Mouse (Mus musculus): ENCODE results near the gene Uba6. TPM values are rescaled to one million over a fixed set of nuclear protein-coding genes. Genes with fewer than 3 reads are reported as not detected.

The Uba6 gene
- total RNA-seq, 2 experiments from 2014 or later, result 6.7 to 7.3 TPM

DNA sequence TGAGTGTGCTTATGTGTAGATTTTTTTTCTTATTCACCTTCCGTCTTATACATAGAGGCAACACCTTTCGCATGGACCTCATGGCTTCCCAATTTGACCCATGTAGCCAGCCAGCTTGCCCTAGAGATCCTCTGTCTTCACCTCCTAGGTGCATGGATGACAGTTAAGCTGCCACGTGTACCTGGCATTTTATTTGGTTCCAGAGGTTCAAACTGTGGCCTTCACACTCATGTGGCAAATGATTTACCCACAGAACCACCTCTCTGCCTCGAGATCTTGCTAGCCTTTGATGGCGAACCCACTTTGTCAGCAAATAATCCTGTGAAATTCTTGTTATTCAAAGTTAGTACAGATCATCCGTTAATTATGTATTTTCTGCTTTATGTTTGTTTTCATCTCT, 88.6 kb downstream of the Uba6 start:
- intact Hi-C loops (cut with DNase I), result no loop called here
- DNase-seq, result no peak

GRCm38 (mm10) chr5:86078720-86079334, 93.8 kb downstream of the Uba6 start:
- DNase-seq, result no peak
- intact Hi-C loops (cut with DNase I), result no loop called here

DNA sequence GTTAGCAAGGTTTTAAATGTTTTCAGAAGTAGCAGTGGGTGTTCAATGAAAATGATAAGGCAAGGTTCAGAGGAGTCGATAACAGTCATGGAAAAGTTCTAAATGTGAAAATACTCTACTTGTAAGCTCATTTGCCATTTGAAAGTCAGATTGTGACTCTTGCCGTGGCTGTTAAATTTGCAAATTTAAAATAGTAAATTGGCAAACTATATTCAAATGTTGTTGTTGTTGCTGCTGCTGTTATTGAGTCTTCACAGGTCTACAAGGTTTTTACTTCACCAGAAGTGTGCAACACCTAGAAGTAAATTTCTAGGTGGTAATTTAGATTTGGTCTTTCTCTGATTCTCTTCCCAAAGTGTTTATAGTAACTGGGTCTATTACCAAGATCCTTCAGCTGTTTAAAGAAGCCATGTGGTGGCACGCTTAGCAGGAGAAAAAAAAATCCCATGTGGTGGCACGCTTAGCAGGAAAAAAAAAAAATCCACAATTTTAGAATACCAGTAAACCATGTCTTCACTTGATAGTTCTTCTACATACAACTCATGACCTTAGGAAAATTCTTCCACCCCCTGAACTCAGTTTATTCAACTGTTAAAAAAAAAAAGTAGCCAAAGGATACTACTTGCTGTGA, 99.7 kb downstream of the Uba6 start:
- intact Hi-C loops (cut with DNase I), result no loop called here

GRCm38 (mm10) chr5:86071538-86071937, 101.1 kb downstream of the Uba6 start, which contains the start of gene Stap1:
Gene Stap1, plus strand, starts transcription at chr5:86071746.
- intact Hi-C loops (cut with DNase I), result no loop called here
- DNase-seq, result peak in 1 of 2 experiments; percentile 9

More for the DNA sequence above, 99.7 kb downstream of the Uba6 start:
- no peak for DNase-seq

DNA sequence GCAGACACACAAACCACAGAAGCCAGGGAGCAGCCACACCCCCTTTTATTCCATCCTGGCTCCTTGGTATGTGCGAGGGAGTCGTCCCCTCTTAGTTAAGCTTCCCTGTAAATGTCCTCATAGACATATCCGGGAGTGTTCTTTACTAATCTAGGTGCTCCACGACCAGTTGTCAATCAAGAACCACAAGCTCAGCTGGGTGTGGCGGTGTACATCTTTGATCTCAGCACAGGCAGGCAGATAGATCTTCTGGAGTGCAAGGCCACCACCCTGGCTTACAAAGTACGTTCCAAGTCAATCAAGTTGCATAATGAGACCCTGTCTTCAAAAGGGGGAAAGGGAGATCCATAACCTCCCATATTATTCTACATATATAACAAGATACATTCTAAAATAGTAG, 103.5 kb downstream of the Uba6 start:
- DNase-seq, result no peak
- intact Hi-C loops (cut with DNase I), result loop anchor here (5.0 to 10.0 kb wide), 4 partner anchors 48 to 736 kb away; partner anchors contain the start of gene Ythdc1

GRCm38 (mm10) chr5:86068451-86068850, 104.2 kb downstream of the Uba6 start:
- intact Hi-C loops (cut with DNase I), result loop anchor here (5.0 to 10.0 kb wide), 4 partner anchors 49 to 736 kb away; partner anchors contain the start of gene Ythdc1
- DNase-seq, result no peak

DNA sequence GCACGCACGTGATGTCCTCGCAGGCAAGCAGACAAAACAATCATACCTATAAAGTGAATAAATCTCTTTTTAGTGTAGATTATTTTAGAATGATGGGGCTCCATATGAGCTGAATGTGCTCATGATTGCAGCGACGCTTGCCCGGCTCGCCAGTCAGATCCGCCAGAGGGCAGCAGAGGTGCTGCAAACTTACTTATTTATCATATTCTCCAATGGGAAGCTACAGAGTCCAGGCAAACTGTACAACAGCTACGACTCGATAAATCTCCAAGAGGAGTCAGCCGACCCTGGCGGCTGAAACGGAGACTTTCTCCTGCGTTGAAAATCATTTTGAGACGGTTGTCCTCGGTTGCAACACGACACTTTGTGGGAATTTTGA, 106.1 kb downstream of the Uba6 start:
- DNase-seq, result peak; percentile 86 to 92
- intact Hi-C loops (cut with DNase I), result loop anchor here (1.0 to 10.0 kb wide), 5 partner anchors 51 to 738 kb away; partner anchors contain the start of genes Uba6 and Ythdc1

- no peak for DNase-seq
- intact Hi-C loops (cut with DNase I), result loop anchor here (1.0 to 10.0 kb wide), 5 partner anchors 51 to 739 kb away; partner anchors contain the start of genes Uba6 and Ythdc1
Observed at GRCm38 (mm10) chr5:86065876-86066550, 106.6 kb downstream of the Uba6 start.

GRCm38 (mm10) chr5:86065101-86065875, 107.3 kb downstream of the Uba6 start, which contains the start of gene Cenpc1:
Gene Cenpc1, minus strand, starts transcription at chr5:86065583.
- intact Hi-C loops (cut with DNase I), result loop anchor here (5.0 to 10.0 kb wide), 4 partner anchors 52 to 740 kb away; partner anchors contain the start of gene Ythdc1
- peak; percentile 96 for DNase-seq

DNA sequence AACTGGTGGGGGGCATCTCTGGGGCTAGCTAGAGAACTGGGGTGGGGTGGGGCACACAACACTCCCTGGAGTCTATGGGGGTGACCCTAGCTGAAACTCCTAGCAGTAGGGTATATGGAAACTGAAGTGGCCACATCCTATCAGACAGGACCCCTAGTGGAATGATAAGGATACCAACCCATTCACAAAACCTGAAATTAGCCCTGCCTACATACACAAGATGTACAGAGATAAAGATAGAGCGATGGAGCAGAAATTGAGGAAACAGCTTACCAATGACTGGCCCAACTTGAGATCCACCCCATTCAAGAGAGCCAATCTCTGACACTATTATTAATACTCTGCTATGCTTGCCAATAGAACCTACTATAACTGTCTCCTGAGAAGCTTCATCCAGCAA, 109.1 kb downstream of the Uba6 start:
- DNase-seq, result no peak
- intact Hi-C loops (cut with DNase I), result loop anchor here (10.0 kb wide), 2 partner anchors 351 to 741 kb away; partner anchors contain the start of gene Ythdc1

Other genes starting within 250 kb of the Uba6 start
- 1 to 10 TPM; 5.3 to 5.4 TPM for gene Cenpc1, start 107.2 kb downstream of the Uba6 start, total RNA-seq (2021)
- gene Stap1, start 101.1 kb downstream of the Uba6 start, total RNA-seq (2021), result under 1 TPM; 0.14 to 0.76 TPM
- under 1 TPM; 0.22 to 0.84 TPM for gene Gnrhr, start 25.1 kb upstream of the Uba6 start, total RNA-seq (2021)
- not detected for gene Tmprss11c, start 116.5 kb upstream of the Uba6 start, total RNA-seq (2021)
- gene Tmprss11d, start 200.6 kb upstream of the Uba6 start, total RNA-seq (2021), result not detected